Mouse (Mus musculus): ENCODE results near the gene Ndufaf8. TPM values are rescaled to one million over a fixed set of nuclear protein-coding genes. Genes with fewer than 3 reads are reported as not detected.

Ndufaf8 gene
- polyA plus RNA-seq, 1 experiment from 2014 or later = 83.4 TPM

DNA sequence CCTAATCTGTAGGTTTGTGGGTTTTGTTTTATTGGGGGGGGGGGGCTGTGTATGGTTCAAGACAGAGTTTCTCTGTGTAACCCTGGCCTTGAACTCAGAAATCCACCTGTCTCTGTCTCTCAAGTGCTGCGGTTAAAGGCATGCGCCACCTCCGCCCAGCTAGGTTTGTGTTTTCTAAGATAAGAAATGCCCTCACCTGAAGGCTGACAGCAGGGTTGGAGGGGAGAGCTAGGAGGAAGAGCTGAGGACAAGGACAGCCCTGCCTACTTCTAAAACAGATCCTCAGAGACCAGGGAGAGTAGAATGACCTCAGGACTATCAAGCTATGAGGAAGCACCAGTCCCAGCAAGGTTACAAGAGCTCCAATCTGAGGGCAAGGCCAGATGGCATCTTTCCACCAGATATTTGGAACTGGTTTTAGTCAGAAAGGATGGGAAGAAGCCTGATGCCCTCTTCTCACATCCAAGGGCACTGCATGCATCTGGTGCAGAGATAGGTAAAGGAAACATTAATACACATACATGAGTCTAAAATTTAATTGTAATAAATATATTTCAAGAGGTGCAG lies 4.8 kb downstream of the Ndufaf8 start:
- Histone ChIP-seq H3K9me3 (replicated peaks; ENCODE audit: control insufficient read depth, low read length) (no peaks in the 10 kb centered on the region), H3K27me3 (ENCODE audit: control insufficient read depth, insufficient read depth, low read length) (no peaks in the 10 kb centered on the region), H3K4me1 (ENCODE audit: control insufficient read depth, insufficient read depth, low read length) (peaks cover 13% of the 10 kb centered on the region), H3K27ac (ENCODE audit: low read depth, low read length) (no peak overlapping the region), H3K9ac (ENCODE audit: low read depth, low read length) (no peak overlapping the region), H3K4me2 (no peak overlapping the region), H3K36me3 (ENCODE audit: control insufficient read depth, insufficient read depth, low read length) (peaks cover 11% of the 10 kb centered on the region), H3K4me3 (ENCODE audit: low read depth, low read length) (no peak overlapping the region)
- no peak for ATAC-seq (replicated peaks; ENCODE audit: insufficient number of reproducible peaks, low FRiP score, low TSS enrichment)
- 81% methylated on average over 3 of the region's 3 CpGs for WGBS (ENCODE audit: insufficient replicate concordance)

DNA sequence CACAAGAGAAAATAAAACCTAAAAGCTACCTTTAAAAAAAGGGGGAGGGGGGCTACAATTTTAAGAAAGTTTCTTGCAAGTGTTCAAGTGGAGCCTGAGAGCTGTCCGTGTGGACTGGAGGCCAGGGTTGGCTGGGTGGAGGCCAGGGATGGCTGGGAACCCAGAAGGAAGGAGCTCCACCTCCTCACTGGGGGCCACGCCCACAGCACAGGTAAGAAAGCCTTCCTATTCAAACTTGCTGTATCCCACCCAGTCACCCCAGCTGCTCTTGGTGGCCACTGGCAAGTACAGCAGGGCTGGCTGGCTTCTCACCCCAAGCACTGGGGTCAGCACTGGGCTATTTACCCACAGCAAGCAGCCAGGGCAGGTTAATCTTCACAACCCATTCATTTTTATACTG lies 8.3 kb downstream of the Ndufaf8 start:
- peaks cover 10% of the 10 kb centered on the region for H3K4me1 ChIP-seq (ENCODE audit: control insufficient read depth, insufficient read depth, low read length)
- WGBS (ENCODE audit: insufficient replicate concordance) = 66% methylated on average over 2 of the region's 2 CpGs
- no peak overlapping the region for H3K4me2 ChIP-seq
- H3K27ac ChIP-seq (ENCODE audit: low read depth, low read length) = no peak overlapping the region
- H3K36me3 ChIP-seq (ENCODE audit: control insufficient read depth, insufficient read depth, low read length) = peaks cover 10% of the 10 kb centered on the region
- 0 out of 2 replicates have a peak overlapping the region, but pooled peaks have one; percentile 34 for H3K9ac ChIP-seq (ENCODE audit: low read depth, low read length)
- no peaks in the 10 kb centered on the region for H3K9me3 ChIP-seq (replicated peaks; ENCODE audit: control insufficient read depth, low read length)
- H3K27me3 ChIP-seq (ENCODE audit: control insufficient read depth, insufficient read depth, low read length) = no peaks in the 10 kb centered on the region
- H3K4me3 ChIP-seq (ENCODE audit: low read depth, low read length) = no peak overlapping the region
- no peak for ATAC-seq (replicated peaks; ENCODE audit: insufficient number of reproducible peaks, low FRiP score, low TSS enrichment)

DNA sequence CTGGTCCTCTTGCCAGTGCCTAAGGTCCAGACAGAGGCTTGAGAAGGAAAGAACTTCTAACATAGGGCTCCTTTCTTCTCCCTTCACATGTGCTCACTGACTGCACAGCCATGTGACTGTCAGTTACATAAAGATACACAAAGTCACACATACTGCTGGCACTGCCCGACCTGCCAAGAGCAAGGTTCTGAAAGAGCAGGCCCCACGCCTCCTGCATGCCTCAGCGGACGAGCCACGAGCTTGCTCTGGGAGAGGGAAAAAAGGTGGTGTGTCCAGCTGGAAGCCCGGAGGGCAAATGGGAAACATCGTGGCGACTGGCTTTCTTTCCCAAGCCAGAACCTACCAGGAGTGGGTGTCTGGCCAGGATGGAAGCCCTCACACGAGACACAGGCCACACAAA lies 9.1 kb downstream of the Ndufaf8 start:
- Histone ChIP-seq H3K27me3 (ENCODE audit: control insufficient read depth, insufficient read depth, low read length) (no peaks in the 10 kb centered on the region), H3K4me1 (ENCODE audit: control insufficient read depth, insufficient read depth, low read length) (peaks cover 17% of the 10 kb centered on the region), H3K36me3 (ENCODE audit: control insufficient read depth, insufficient read depth, low read length) (peaks cover 10% of the 10 kb centered on the region), H3K9ac (ENCODE audit: low read depth, low read length) (no peak overlapping the region), H3K9me3 (replicated peaks; ENCODE audit: control insufficient read depth, low read length) (no peaks in the 10 kb centered on the region), H3K27ac (ENCODE audit: low read depth, low read length) (no peak overlapping the region), H3K4me2 (no peak overlapping the region), H3K4me3 (ENCODE audit: low read depth, low read length) (no peak overlapping the region)
- WGBS (ENCODE audit: insufficient replicate concordance) = 88% methylated on average over 9 of the region's 9 CpGs
- ATAC-seq (replicated peaks; ENCODE audit: insufficient number of reproducible peaks, low FRiP score, low TSS enrichment) = no peak

DNA sequence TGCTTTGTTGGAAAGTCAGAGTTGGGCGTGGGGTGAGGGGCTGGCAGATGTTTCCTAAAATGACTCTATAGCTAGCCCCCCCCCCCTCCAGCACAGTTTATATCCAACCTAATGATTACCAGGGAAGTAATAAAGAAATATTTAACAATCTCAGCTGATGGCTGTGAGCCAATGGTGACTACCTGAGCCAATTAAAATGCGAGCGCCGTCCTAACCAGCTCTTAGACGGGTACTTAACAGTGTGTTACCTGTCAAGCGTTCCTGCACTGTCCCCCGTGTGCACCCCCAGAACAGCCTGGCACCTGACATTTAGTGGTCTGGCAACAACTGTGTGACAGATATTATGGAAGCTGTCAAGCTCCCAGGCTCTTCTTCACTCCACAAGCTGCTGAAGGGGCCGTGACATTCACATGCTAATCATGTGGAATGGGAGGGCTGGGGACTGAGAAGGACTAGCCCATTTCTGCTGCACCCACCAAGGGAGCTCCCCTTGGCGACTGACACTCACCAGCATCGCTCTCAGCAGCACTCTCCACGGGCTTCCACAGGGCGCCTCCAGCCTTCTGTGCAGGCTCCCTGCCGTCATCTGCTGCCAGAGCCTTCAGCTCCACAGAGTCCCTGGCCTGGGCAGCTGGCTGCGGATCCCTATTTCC lies 11.0 kb downstream of the Ndufaf8 start:
- Histone ChIP-seq H3K4me2 (no peak overlapping the region), H3K36me3 (ENCODE audit: control insufficient read depth, insufficient read depth, low read length) (peaks cover 10% of the 10 kb centered on the region), H3K9ac (ENCODE audit: low read depth, low read length) (no peak overlapping the region), H3K4me3 (ENCODE audit: low read depth, low read length) (no peak overlapping the region), H3K4me1 (ENCODE audit: control insufficient read depth, insufficient read depth, low read length) (peaks cover 21% of the 10 kb centered on the region), H3K9me3 (replicated peaks; ENCODE audit: control insufficient read depth, low read length) (no peaks in the 10 kb centered on the region), H3K27me3 (ENCODE audit: control insufficient read depth, insufficient read depth, low read length) (no peaks in the 10 kb centered on the region), H3K27ac (ENCODE audit: low read depth, low read length) (no peak overlapping the region)
- ATAC-seq (replicated peaks; ENCODE audit: insufficient number of reproducible peaks, low FRiP score, low TSS enrichment) = no peak
- WGBS (ENCODE audit: insufficient replicate concordance) = 78% methylated on average over 14 of the region's 14 CpGs

DNA sequence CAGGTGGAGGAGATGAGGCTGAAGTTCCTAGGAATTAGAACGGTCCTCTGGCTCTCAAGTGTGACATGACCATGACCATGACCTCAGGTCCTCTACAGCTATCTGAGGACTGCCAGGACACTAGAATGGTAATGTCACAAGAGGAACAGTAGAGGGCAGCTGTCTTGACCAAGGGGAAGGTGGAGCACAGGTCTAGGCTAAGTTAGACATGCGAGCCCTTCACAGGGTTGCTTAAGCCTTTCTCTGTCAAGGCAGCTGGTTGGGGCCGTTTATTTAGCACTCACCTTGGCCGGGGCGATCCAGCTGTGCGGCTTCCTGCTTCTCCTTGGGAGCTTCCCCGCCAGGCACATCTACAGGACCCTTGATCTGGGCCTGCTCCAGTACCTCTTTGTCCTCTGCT lies 11.8 kb downstream of the Ndufaf8 start:
- 64% methylated on average over 7 of the region's 7 CpGs for WGBS (ENCODE audit: insufficient replicate concordance)
- Histone ChIP-seq H3K4me1 (ENCODE audit: control insufficient read depth, insufficient read depth, low read length) (peaks cover 21% of the 10 kb centered on the region), H3K36me3 (ENCODE audit: control insufficient read depth, insufficient read depth, low read length) (peaks cover 15% of the 10 kb centered on the region), H3K4me3 (ENCODE audit: low read depth, low read length) (no peak overlapping the region), H3K27me3 (ENCODE audit: control insufficient read depth, insufficient read depth, low read length) (no peaks in the 10 kb centered on the region), H3K9me3 (replicated peaks; ENCODE audit: control insufficient read depth, low read length) (no peaks in the 10 kb centered on the region), H3K9ac (ENCODE audit: low read depth, low read length) (no peak overlapping the region), H3K27ac (ENCODE audit: low read depth, low read length) (no peak overlapping the region), H3K4me2 (no peak overlapping the region)
- no peak for ATAC-seq (replicated peaks; ENCODE audit: insufficient number of reproducible peaks, low FRiP score, low TSS enrichment)

DNA sequence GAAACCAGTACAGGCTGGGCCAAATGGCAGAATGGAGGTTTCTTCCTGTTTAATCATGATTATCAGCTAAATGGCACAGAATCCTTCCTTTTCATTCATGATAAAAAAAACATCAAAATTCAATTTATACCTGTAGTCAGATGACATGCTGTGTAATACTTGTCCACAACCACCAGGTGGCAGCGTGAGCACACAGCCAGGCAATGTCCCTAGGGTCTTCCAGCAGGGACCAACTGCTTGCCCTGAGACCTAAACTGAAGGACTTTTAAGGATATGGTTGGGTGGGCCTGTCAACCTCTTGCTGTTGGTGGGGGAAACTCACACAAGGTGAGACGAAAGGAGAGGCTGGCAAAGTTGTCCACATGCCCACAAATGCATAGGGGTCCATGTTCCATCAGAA lies 12.3 kb downstream of the Ndufaf8 start:
- Histone ChIP-seq H3K9ac (ENCODE audit: low read depth, low read length) (no peak overlapping the region), H3K4me1 (ENCODE audit: control insufficient read depth, insufficient read depth, low read length) (peaks cover 21% of the 10 kb centered on the region), H3K27ac (ENCODE audit: low read depth, low read length) (no peak overlapping the region), H3K9me3 (replicated peaks; ENCODE audit: control insufficient read depth, low read length) (no peaks in the 10 kb centered on the region), H3K36me3 (ENCODE audit: control insufficient read depth, insufficient read depth, low read length) (peaks cover 11% of the 10 kb centered on the region; the same call in 1 of the 2 replicates), H3K4me2 (no peak overlapping the region), H3K27me3 (ENCODE audit: control insufficient read depth, insufficient read depth, low read length) (no peaks in the 10 kb centered on the region), H3K4me3 (ENCODE audit: low read depth, low read length) (no peak overlapping the region)
- no peak for ATAC-seq (replicated peaks; ENCODE audit: insufficient number of reproducible peaks, low FRiP score, low TSS enrichment)
- WGBS (ENCODE audit: insufficient replicate concordance) = 3% methylated on average over 2 of the region's 2 CpGs

DNA sequence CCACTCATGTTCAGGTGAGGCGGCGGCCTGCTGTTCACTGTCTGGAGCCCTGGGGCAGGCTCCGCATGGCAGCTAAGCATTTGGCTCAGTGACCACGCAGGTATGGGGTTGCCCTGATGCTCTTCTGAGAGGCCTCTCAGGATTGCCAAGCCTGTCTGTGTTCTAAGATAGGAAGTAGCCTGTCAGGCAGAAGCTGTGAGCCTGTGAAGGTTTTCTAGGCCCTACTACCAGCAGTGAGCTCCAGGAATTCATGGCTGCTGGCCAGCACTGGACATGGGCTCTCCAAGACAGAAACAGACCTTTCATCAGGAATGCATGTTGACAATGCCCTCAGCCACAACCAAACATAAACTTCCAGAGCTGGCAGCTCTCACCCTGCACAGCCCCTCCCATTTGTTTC lies 13.4 kb downstream of the Ndufaf8 start:
- H3K9ac ChIP-seq (ENCODE audit: low read depth, low read length) = 0 out of 2 replicates have a peak overlapping the region, but pooled peaks have one; percentile 22
- ATAC-seq (replicated peaks; ENCODE audit: insufficient number of reproducible peaks, low FRiP score, low TSS enrichment) = no peak
- WGBS (ENCODE audit: insufficient replicate concordance) = 79% methylated on average over 4 of the region's 4 CpGs
- H3K27me3 ChIP-seq (ENCODE audit: control insufficient read depth, insufficient read depth, low read length) = no peaks in the 10 kb centered on the region
- peak overlapping the region; percentile 70 for H3K27ac ChIP-seq (ENCODE audit: low read depth, low read length)
- peaks cover 13% of the 10 kb centered on the region; the same call in 1 of the 2 replicates for H3K36me3 ChIP-seq (ENCODE audit: control insufficient read depth, insufficient read depth, low read length)
- no peaks in the 10 kb centered on the region for H3K9me3 ChIP-seq (replicated peaks; ENCODE audit: control insufficient read depth, low read length)
- H3K4me3 ChIP-seq (ENCODE audit: low read depth, low read length) = no peak overlapping the region
- H3K4me1 ChIP-seq (ENCODE audit: control insufficient read depth, insufficient read depth, low read length) = peaks cover 21% of the 10 kb centered on the region
- no peak overlapping the region for H3K4me2 ChIP-seq

DNA sequence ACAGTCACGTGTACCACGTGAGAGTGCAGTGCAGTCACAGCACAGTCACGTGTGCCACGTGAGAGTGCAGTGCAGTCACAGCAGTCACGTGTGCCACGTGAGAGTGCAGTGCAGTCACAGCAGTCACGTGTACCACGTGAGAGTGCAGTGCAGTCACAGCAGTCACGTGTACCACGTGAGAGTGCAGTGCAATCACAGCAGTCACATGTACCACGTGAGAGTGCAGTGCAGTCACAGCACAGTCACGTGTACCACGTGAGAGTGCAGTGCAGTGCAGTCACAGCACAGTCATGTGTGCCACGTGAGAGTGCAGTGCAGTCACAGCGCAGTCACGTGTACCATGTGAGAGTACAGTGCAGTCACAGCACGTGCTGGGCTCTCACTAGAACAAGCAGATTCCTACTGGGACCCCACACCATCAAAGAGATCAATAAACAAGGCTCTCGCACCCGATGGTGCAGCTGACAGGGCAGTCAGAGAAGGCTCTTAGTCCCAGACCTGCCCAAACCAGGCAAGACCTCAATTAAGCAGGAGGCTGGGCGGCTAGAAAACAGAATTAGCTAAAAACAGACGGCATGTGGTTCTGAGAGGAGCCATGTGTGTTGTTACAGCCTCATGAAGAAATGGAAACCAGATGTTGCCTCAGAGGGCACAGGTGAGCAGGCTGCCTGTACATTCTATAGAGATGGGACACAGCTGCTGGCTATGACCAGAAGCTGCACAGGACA lies 15.9 kb downstream of the Ndufaf8 start:
- no peaks in the 10 kb centered on the region for H3K9me3 ChIP-seq (replicated peaks; ENCODE audit: control insufficient read depth, low read length)
- no peaks in the 10 kb centered on the region for H3K27me3 ChIP-seq (ENCODE audit: control insufficient read depth, insufficient read depth, low read length)
- H3K4me2 ChIP-seq = no peak overlapping the region
- 0 out of 2 replicates have a peak, but pooled peaks cover 10% of the 10 kb centered on the region for H3K36me3 ChIP-seq (ENCODE audit: control insufficient read depth, insufficient read depth, low read length)
- 89% methylated on average over 21 of the region's 21 CpGs for WGBS (ENCODE audit: insufficient replicate concordance)
- no peak for ATAC-seq (replicated peaks; ENCODE audit: insufficient number of reproducible peaks, low FRiP score, low TSS enrichment)
- H3K9ac ChIP-seq (ENCODE audit: low read depth, low read length) = no peak overlapping the region
- no peak overlapping the region for H3K4me3 ChIP-seq (ENCODE audit: low read depth, low read length)
- H3K4me1 ChIP-seq (ENCODE audit: control insufficient read depth, insufficient read depth, low read length) = peaks cover 21% of the 10 kb centered on the region
- no peak overlapping the region for H3K27ac ChIP-seq (ENCODE audit: low read depth, low read length)
